Comparison of ENCODE assay signal across 8 mouse cellular contexts in genomic region chr6:48504241-48504854, GRCm38 (mm10). TPM values are rescaled to one million over a fixed set of nuclear protein-coding genes. Genes with fewer than 3 reads are reported as not detected.
DNase-seq lines count a peak whose midpoint lies in the region; ATAC-seq lines count a peak whose summit lies in the region.

No protein-coding gene starts in this region.

- peak; percentile 85 to 96 for DNase-seq in adrenal gland, adult (ENCODE audit: inconsistent age in 2 of 2, low spot score in 1 of 2)
- peak; percentile 93 for DNase-seq in embryo, embryonic 10 days (ENCODE audit: low spot score)
- DNase-seq in gastrocnemius, postnatal 14 days, result peak; percentile 84
- peak; percentile 68 for DNase-seq in induced T-regulatory cell, adult 2 months (ENCODE audit: low read depth)
- DNase-seq in left cerebral cortex, adult 8-10 months (ENCODE audit: low spot score in 2 of 2), result peak; percentile 69 to 77
- DNase-seq in right cerebral cortex, adult 2 months (ENCODE audit: low spot score in 2 of 2), result peak; percentile 83 to 86
- DNase-seq in urinary bladder, postnatal 25 days (ENCODE audit: low spot score), result peak; percentile 61

- peak; percentile 94 for ATAC-seq in megakaryocyte, adult 5-6 weeks (ENCODE audit: poor library complexity, severe bottlenecking)

- intact Hi-C loops in gastrocnemius, postnatal 14 days (cut with DNase I; ENCODE audit: low total_unique reads), result no loop called here

RNA-seq across cellular contexts. Expression of gene Atp6v0e2, which starts 33.1 kb away (rescaled TPM):
- 10 to 100 TPM; 48.6 to 48.9 TPM for total RNA-seq in gastrocnemius, postnatal 14 days (2021)
- total RNA-seq in left cerebral cortex, adult 8-10 months (2022), result 100 to 1,000 TPM; 400 to 422 (median 415) TPM
- not detected in 2 replicates for total RNA-seq in megakaryocyte, adult 5-6 weeks (2015)
- 0.48 TPM in 1 of 2 replicates, not detected in the other for total RNA-seq in megakaryocyte, adult 5-6 weeks (2017)

RNA-seq across cellular contexts. Expression of gene Lrrc61, which starts 50.2 kb away (rescaled TPM):
- total RNA-seq in gastrocnemius, postnatal 14 days (2021), result 10 to 100 TPM; 13.2 to 15.4 TPM
- total RNA-seq in left cerebral cortex, adult 8-10 months (2022), result 10 to 100 TPM; 41.6 to 55.1 (median 46.4) TPM
- total RNA-seq in megakaryocyte, adult 5-6 weeks (2015), result 13.4 and 14.3 TPM in 2 replicates
- 9.7 and 11.3 TPM in 2 replicates for total RNA-seq in megakaryocyte, adult 5-6 weeks (2017)

RNA-seq across cellular contexts. Expression of gene Sspo, which starts 56.3 kb away (rescaled TPM):
- total RNA-seq in gastrocnemius, postnatal 14 days (2021), result 1 to 10 TPM in 1 of 2 experiments, under 1 TPM in 1; 0.16 to 1.1 TPM
- total RNA-seq in left cerebral cortex, adult 8-10 months (2022), result 1 to 10 TPM in 1 of 4 experiments, under 1 TPM in 3; 0.84 to 1.4 (median 0.90) TPM
- 0.02 TPM in 1 of 2 replicates, not detected in the other for total RNA-seq in megakaryocyte, adult 5-6 weeks (2015)
- not detected in 2 replicates for total RNA-seq in megakaryocyte, adult 5-6 weeks (2017)

RNA-seq across cellular contexts. Expression of gene Zfp467, which starts 58.7 kb away (rescaled TPM):
- total RNA-seq in gastrocnemius, postnatal 14 days (2021), result 10 to 100 TPM; 15.9 to 16.5 TPM
- total RNA-seq in left cerebral cortex, adult 8-10 months (2022), result 10 to 100 TPM; 36.6 to 46.3 (median 38.6) TPM
- total RNA-seq in megakaryocyte, adult 5-6 weeks (2015), result 23.7 and 28.7 TPM in 2 replicates
- 7.4 and 9.0 TPM in 2 replicates for total RNA-seq in megakaryocyte, adult 5-6 weeks (2017)

Comparison
In these comparisons a context has a peak if more than half of its experiments do, and no peak if none do; other contexts are left out.
1. Peak in every context shown above with its lines: DNase-seq and ATAC-seq.
2. RNA of gene Atp6v0e2, which starts 33.1 kb away (total RNA-seq): 400 to 422 TPM in left cerebral cortex, adult 8-10 months and 48.6 to 48.9 TPM in gastrocnemius, postnatal 14 days; 0.48 TPM in megakaryocyte, adult 5-6 weeks; every median in the first group is over 10 times any median in the second.